Mouse (Mus musculus) adrenal gland (tissue): ENCODE measurements around the gene Slc25a4.
"Not testable (repeated sequence)": the region's sequence is repeated elsewhere in the genome, so short reads cannot be mapped to it uniquely, and the experiment has no call there.

Experiments
- intact Hi-C: fragments of 180-260 bp; cut with DNase I; formaldehyde crosslinking; loops from one replicate; pipeline ENCODE4 v1.15.1; 2025
- long read RNA-seq, 2 experiments: library from polyadenylated mRNA; unstranded; transcript quantifications; one replicate each; pipeline ENCODE4 v2.0.0; 2020; ENCODE audit warnings: borderline replicate concordance in 1 of 2; ENCODE audit not compliant: insufficient replicate concordance in 1 of 2

The Slc25a4 gene
- long read RNA-seq, experiment 1, transcript Slc25a4-201 (4 exons, 1,925 nt): major isoform, 572 of 593 reads
- long read RNA-seq, experiment 1, partial matches to known transcripts: 16 of 593 reads
- long read RNA-seq, experiment 1, other reads (novel, unspliced or antisense): 3 of 593 reads
- long read RNA-seq, experiment 2, transcript Slc25a4-201 (4 exons, 1,925 nt): major isoform, 707 of 726 reads
- long read RNA-seq, experiment 2, partial matches to known transcripts: 6 of 726 reads
- long read RNA-seq, experiment 2, other reads (novel, unspliced or antisense): 12 of 726 reads

GRCm38 (mm10) chr8:46210404-46211315 lies at the start of gene Slc25a4:
Slc25a4 (minus strand) TSS chr8:46211284.
- intact Hi-C loops: no loop called here

DNA sequence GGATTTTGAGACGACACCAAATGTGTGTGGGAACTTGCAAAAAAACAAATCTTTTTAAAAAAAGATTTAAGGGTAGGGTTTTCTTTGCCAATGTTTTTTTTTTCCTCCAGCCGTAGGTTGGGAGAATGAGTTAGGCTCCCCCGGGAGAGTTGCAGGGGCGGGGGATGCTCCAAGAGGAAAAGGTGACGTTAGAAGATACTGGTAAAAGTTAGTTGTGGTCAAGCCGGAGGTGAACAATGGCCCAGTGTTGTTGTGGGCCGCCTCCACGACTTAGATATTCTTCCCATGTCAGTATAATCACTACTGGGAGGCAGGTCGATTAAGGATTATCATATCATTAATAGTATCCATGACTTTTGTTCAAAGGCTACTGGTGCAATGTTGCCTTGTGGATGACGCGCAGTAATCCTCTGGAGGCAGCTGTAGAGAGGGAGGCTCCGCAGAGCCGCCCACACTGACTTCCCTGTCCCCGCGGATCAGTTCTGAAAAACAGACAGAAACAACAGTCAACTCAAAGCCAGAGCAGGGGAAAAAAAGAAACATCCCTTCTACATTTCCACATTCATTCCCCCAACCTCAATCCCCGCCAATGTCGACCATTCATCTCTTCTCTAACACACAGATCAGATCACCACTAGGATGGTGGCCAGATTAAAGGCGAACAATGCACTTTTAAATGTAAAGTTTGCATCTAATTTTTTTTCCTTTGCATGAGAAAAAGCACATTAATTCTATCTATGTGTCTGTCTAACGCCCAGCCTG lies 47.0 kb upstream of the Slc25a4 start:
- intact Hi-C loops: no loop called here

- intact Hi-C loops: no loop called here
Measured at GRCm38 (mm10) chr8:46252456-46252855, 41.4 kb upstream of the Slc25a4 start.

DNA sequence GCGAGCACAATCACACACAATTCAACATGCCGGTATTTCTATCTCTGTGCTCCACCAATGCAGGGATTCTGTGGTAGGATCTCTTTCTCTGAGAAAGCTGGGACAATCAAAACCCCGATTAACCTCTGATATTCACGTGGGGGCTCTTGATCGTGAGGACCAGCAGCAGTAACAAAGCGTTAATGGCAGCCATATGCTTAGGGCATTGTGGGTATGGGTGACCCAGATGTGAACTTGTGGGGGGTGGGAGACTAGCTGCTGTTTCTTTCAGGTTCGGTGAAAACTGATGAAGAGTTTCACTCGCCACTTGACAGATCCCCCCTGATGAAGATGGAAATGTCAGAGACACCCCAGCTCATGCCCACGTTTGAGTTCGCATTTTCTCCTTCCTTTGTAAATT lies 40.5 kb upstream of the Slc25a4 start:
- intact Hi-C loops: no loop called here

DNA sequence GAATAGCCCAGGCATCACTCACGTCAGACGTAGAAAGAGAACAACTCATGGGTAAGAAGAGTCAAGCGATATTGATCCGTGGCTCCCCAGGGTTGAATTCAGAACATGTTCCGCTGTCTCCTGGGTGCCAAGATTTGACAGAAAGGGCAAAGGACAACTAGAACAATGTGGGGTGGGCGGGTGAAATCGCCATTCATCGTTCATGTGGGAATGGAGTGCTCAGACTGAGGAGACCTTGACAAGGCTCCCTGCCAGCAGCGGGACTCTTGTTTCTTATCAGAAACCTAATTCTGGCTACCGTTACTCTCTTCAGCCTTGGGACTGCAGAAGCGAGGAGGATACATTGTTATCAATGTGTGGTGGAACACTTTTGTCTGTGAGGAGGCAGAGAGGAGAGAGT lies 35.3 kb upstream of the Slc25a4 start:
- intact Hi-C loops: no loop called here

DNA sequence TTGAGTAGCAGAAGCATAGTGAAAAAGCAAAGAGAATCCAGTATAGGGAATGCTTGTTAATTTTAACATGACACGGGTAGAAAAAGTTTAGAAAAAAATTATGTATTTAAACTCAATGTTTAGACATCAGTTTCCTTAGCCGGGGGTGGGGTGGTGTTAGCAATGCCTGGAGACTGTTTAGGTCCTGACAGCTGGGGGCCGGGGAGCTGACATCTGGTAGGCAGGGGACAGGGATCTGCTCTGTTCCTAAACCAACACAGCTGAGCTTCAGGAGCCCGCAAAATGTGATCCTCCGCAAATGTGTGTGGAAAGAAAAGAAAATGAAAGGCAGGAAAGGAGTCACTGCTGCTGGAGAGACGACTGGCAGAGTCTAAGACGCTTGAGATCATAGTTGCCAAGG lies 31.9 kb upstream of the Slc25a4 start:
- intact Hi-C loops: loop anchor here (2.0 kb wide), 2 partner anchors 38 to 62 kb away; no protein-coding TSS in a partner anchor

DNA sequence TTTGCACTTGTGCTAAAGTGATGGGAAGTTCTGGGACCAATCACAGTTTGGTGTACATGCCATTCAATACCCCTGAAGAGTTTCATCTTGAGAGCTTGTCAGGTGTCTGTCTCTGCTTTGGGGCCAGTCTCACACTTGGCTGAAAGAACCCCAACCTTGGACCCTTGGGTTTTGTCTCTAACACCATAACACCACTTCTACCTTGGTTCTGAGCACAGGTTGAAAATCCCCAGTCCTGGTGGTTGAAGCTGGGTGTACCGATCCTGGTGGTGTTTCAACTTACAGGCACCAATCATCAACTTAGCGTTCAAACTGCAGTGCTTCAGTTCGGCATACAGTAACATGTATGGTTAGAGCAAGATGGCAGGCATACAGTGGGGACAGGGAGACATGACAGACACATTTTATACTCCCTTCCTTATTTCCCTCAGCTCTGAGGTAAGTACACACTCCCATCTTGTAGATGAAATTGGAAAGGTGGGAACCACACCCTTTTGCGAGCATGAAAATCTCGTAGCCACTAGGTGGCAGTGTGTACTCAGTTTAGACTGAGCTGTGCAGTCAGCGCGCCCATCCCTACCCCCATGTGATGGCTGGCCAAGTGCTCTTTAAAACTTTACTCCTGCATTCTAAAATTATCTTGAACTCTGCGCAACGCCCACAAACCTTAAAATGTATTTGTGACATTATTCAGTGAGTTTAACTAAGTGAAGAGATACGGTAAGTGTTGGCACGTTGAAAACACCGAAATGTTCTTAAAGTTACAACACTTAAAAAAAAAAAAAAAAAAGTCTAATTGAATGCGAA lies 30.7 kb upstream of the Slc25a4 start:
- intact Hi-C loops: loop anchor here (2.0 kb wide), 3 partner anchors 39 to 305 kb away; no protein-coding TSS in a partner anchor

GRCm38 (mm10) chr8:46236441-46237223 lies 25.5 kb upstream of the Slc25a4 start:
- intact Hi-C loops: loop anchor here (2.0 kb wide), 1 partner anchor 52 kb away; no protein-coding TSS in a partner anchor

- intact Hi-C loops: no loop called here
Measured at GRCm38 (mm10) chr8:46234736-46235135, 23.7 kb upstream of the Slc25a4 start.

DNA sequence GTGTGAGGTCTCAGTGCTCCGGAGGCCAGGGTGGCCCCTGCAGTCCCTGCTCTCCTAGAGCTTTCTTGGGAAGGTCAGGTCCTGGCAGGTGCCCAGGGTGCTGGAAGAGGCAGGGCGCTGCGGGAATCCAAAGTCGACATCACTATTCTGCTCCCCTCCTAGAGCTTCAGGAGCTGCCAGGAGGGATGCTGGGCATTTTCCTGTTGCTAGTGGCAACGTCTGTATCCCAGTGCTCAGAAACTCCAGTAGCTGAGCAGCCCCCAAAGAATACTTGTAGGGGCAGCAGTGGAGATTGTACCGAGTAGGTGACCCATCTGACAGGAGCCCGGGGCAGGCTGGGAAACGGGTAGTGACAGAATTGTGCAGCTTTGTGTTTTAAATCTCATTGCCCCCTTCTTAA lies 21.7 kb upstream of the Slc25a4 start:
- intact Hi-C loops: no loop called here

DNA sequence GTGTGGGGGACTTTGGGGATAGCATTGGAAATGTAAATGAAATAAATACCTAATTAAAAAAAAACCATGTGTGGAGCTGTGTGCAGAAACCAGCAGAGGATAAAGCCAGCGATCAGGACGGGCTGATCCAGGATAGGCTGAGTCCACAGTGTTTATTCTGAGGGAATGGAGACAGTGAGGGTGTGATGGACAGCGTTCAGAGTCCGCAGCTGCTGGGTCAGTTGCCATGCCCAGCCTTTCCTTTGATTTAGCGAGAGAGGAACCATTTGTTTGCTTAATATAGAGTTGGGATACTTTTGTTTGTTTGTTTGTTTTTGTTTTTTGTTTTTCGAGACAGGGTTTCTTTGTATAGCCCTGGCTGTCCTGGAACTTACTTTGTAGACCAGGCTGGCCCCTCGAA lies 20.9 kb upstream of the Slc25a4 start:
- intact Hi-C loops: not testable (repeated sequence)

- intact Hi-C loops: no loop called here
Measured at GRCm38 (mm10) chr8:46226622-46227021, 15.5 kb upstream of the Slc25a4 start.

- intact Hi-C loops: no loop called here
Measured at GRCm38 (mm10) chr8:46225501-46225900, 14.4 kb upstream of the Slc25a4 start.

GRCm38 (mm10) chr8:46220566-46220965 lies 9.5 kb upstream of the Slc25a4 start:
- intact Hi-C loops: no loop called here

DNA sequence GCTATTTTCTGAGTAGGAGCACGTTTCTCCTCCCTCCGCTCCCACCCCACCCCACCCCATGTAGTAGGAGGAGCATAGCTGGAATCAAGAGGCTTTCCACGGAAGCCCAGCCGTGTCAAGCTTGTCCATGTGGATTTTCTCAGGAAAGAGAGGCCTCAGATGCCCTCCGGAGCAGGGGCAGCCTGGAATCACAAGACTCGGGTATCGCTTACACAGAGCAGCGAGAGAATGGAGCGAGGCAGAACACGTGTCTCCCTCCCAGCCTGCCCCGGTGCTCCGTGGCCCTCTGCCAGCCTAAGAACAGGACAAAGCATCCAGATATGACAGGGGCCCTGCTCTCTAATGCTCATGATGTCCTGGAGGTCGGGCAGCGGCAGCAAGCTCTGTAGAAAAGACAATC lies 5.8 kb upstream of the Slc25a4 start:
- intact Hi-C loops: no loop called here

DNA sequence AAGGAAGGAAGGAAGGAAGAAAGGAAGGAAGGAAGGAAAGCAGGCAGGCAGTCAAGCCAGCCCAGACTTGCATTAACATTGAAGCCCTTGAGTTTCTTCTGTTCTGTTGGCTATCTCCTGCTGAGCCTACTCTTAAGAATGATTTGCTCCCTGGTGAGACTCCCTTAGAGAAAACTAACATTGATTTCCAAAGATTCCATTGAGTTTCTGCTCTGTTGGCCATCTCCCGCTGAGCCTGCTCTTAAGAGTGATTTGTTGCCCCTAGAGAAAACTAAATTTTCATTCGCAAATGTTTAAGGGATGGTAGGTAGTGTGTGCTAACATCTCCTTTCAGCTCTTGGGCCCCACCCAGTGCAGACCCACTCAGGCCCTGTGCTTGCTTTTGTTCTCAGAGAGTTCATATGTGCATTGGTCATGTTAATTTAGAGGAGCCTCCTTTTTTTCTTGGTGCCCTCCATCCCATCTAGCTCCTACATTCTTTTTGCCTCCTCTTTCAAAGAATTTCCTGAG lies 2.9 kb upstream of the Slc25a4 start:
- intact Hi-C loops: no loop called here

GRCm38 (mm10) chr8:46212194-46212593 lies 1.1 kb upstream of the Slc25a4 start:
- intact Hi-C loops: no loop called here

GRCm38 (mm10) chr8:46211611-46212071 lies 557 bp upstream of the Slc25a4 start:
- intact Hi-C loops: no loop called here

GRCm38 (mm10) chr8:46209057-46209456 lies 2.0 kb downstream of the Slc25a4 start:
- intact Hi-C loops: no loop called here

- intact Hi-C loops: no loop called here
Measured at GRCm38 (mm10) chr8:46208354-46208753, 2.7 kb downstream of the Slc25a4 start.
